Mouse (Mus musculus): ENCODE measurements around the gene Ermp1. TPM values are rescaled to one million over a fixed set of nuclear protein-coding genes. Genes with fewer than 3 reads are reported as not detected.

Gene Ermp1
- total and polyA plus RNA-seq, 3 experiments: 68.4 to 167 (median 82.0) TPM

GRCm38 (mm10) chr19:29680182-29681152 is 32.3 kb upstream of the Ermp1 start (continued):
- TF ChIP-seq TCF12 (IDR thresholded peaks at IDR 0.05; ENCODE audit: low read depth, low read length) (peak; percentile 97), ZKSCAN1 (IDR thresholded peaks at IDR 0.05; ENCODE audit: low read depth, low read length) (no peak), RCOR1 (IDR thresholded peaks at IDR 0.05; ENCODE audit: low read depth, low read length) (peak; percentile 91), BHLHE40 (IDR thresholded peaks at IDR 0.05; ENCODE audit: borderline replicate concordance, low read depth, low read length) (peak; percentile 85; the same call in 1 of the 2 replicates), ZNF384 (IDR thresholded peaks at IDR 0.05; ENCODE audit: low read depth, low read length) (peak; percentile 42; the same call in 1 of the 2 replicates)

GRCm38 (mm10) chr19:29678181-29678778 is 30.1 kb upstream of the Ermp1 start:
- peaks cover 0 to 28% of the 10 kb centered on the region in 2 experiments; a peak in 2 of 4 replicates for H3K36me3 ChIP-seq (ENCODE audit: control insufficient read depth in 1 of 2, insufficient read depth in 2 of 2, low read length in 2 of 2)
- no peaks in the 10 kb centered on the region for H3K9me3 ChIP-seq (replicated peaks; ENCODE audit: insufficient read depth, low read length)
- H3K4me3 ChIP-seq (ENCODE audit: control insufficient read depth in 1 of 2, insufficient read depth in 1 of 2, low read depth in 2 of 2, low read length in 2 of 2): no peak overlapping the region
- H3K4me1 ChIP-seq (ENCODE audit: control insufficient read depth in 1 of 2, insufficient read depth in 2 of 2, low read length in 2 of 2): peaks cover 5 to 38% of the 10 kb centered on the region in 2 experiments
- no peak overlapping the region for H3K9ac ChIP-seq (ENCODE audit: control insufficient read depth, low read depth, low read length, poor library complexity, severe bottlenecking)
- no peak for TF ChIP-seq E2F4 (IDR thresholded peaks at IDR 0.05; ENCODE audit: borderline replicate concordance, low read depth, low read length)
- no peak for TF ChIP-seq SIN3A (IDR thresholded peaks at IDR 0.05; ENCODE audit: low read length)
- TF ChIP-seq ZKSCAN1 (IDR thresholded peaks at IDR 0.05; ENCODE audit: low read depth, low read length): no peak
- TF ChIP-seq MXI1 (IDR thresholded peaks at IDR 0.05; ENCODE audit: low read depth, low read length): no peak
- no peak for TF ChIP-seq MAFK (IDR thresholded peaks at IDR 0.05; ENCODE audit: borderline replicate concordance, low read depth, low read length)
- TF ChIP-seq TAL1 (IDR thresholded peaks at IDR 0.05; ENCODE audit: low read length): no peak
- no peak for TF ChIP-seq KAT2A (conservative IDR thresholded peaks at IDR 0.05; ENCODE audit: low read depth, low read length)
- no peak for TF ChIP-seq POLR2A (IDR thresholded peaks at IDR 0.05; ENCODE audit: control insufficient read depth in 1 of 2, insufficient read depth in 1 of 2, low read depth in 1 of 2, low read length in 2 of 2, poor library complexity in 1 of 2)
- TF ChIP-seq NRF1 (IDR thresholded peaks at IDR 0.05; ENCODE audit: insufficient read depth, low read depth, low read length, poor library complexity, severe bottlenecking): no peak
- no peak for TF ChIP-seq TCF12 (IDR thresholded peaks at IDR 0.05; ENCODE audit: low read depth, low read length)
- no peak for TF ChIP-seq USF1 (IDR thresholded peaks at IDR 0.05; ENCODE audit: low read depth, low read length)
- TF ChIP-seq ETS1 (IDR thresholded peaks at IDR 0.05; ENCODE audit: low read depth, low read length): peak; percentile 43; the same call in 1 of the 2 replicates
- TF ChIP-seq BHLHE40 (IDR thresholded peaks at IDR 0.05; ENCODE audit: borderline replicate concordance, low read depth, low read length): no peak
- TF ChIP-seq MEF2A (IDR thresholded peaks at IDR 0.05; ENCODE audit: extremely low read depth, insufficient replicate concordance, low read depth, low read length, poor library complexity, severe bottlenecking): no peak
- TF ChIP-seq RAD21 (IDR thresholded peaks at IDR 0.05; ENCODE audit: low read depth, low read length): no peak
- TF ChIP-seq ZNF384 (IDR thresholded peaks at IDR 0.05; ENCODE audit: low read depth, low read length): no peak
- peak; percentile 19; the same call in 1 of the 2 replicates for TF ChIP-seq POLR2AphosphoS5 (IDR thresholded peaks at IDR 0.05; ENCODE audit: borderline replicate concordance, low read depth, low read length)
- TF ChIP-seq CTCF (IDR thresholded peaks at IDR 0.05 in 2 of 3, conservative IDR thresholded peaks at IDR 0.05 in 1 of 3; ENCODE audit: control insufficient read depth in 1 of 3, insufficient read depth in 1 of 3, low read depth in 2 of 3, low read length in 3 of 3, poor library complexity in 1 of 3, severe bottlenecking in 1 of 3): no peak
- TF ChIP-seq POLR2AphosphoS2 (IDR thresholded peaks at IDR 0.05; ENCODE audit: low read length): no peak
- TF ChIP-seq MAZ (IDR thresholded peaks at IDR 0.05; ENCODE audit: low read depth, low read length): no peak
- no peak for TF ChIP-seq GATA1 (IDR thresholded peaks at IDR 0.05; ENCODE audit: low read depth, low read length)
- no peak for TF ChIP-seq USF2 (IDR thresholded peaks at IDR 0.05; ENCODE audit: borderline replicate concordance in 1 of 2, insufficient read depth in 1 of 2, low read depth in 1 of 2, low read length in 2 of 2)
- TF ChIP-seq EP300 (IDR thresholded peaks at IDR 0.05; ENCODE audit: low read depth in 1 of 2, low read length in 2 of 2): 0 out of 4 replicates have a peak, but pooled peaks of 1 of the 2 experiments have one; percentile 14
- no peaks in the 10 kb centered on the region for H3K79me2 ChIP-seq (ENCODE audit: control insufficient read depth, insufficient read depth, low read length, poor library complexity)
- H3K27ac ChIP-seq (ENCODE audit: control insufficient read depth, low read depth, low read length): no peak overlapping the region
- no peaks in the 10 kb centered on the region for H3K27me3 ChIP-seq (ENCODE audit: control insufficient read depth in 1 of 2, insufficient read depth in 2 of 2, low read length in 2 of 2)
- DNase-seq (ENCODE audit: low read depth, low spot score): peak; percentile 55

Data from MEL (cell line).